Mouse (Mus musculus) stomach, postnatal 0 days (tissue): Measurements from ENCODE around the gene Rhoq. TPM values are rescaled to one million over a fixed set of nuclear protein-coding genes. Genes with fewer than 3 reads are reported as not detected.

ENCODE experiments used
- ATAC-seq: fragments of 200-750 bp; cut with Nextera tagmentation; 2 replicates; pipeline ENCODE4 v1.8.0; 2017; ENCODE audit not compliant: low FRiP score, low TSS enrichment
- DNase-seq: peaks from one replicate; pipeline ENCODE4 v3.0.0-alpha.2; 2016; ENCODE audit warnings: low spot score
- H3K27ac ChIP-seq: fragments of 300-500 bp; sonication (generic); replicated peaks from 2 replicates; pipeline ENCODE4 v1.5.1; 2014; ENCODE audit warnings: mild to moderate bottlenecking, control low read depth
- H3K27me3 ChIP-seq: fragments of 300-500 bp; sonication (generic); 2 replicates; pipeline ENCODE4 v1.6.1; 2014; ENCODE audit warnings: low read length; ENCODE audit not compliant: control insufficient read depth, insufficient read depth
- H3K36me3 ChIP-seq: fragments of 300-500 bp; sonication (generic); 2 replicates; pipeline ENCODE4 v1.6.1; 2014; ENCODE audit warnings: low read length, mixed read lengths; ENCODE audit not compliant: control insufficient read depth, insufficient read depth
- H3K4me1 ChIP-seq: fragments of 300-500 bp; sonication (generic); replicated peaks from 2 replicates; pipeline ENCODE4 v1.6.1; 2014; ENCODE audit warnings: antibody characterized with exemption; ENCODE audit not compliant: control insufficient read depth, insufficient read depth
- H3K4me2 ChIP-seq: fragments of 300-500 bp; sonication (generic); replicated peaks from 2 replicates; pipeline ENCODE4 v1.6.1; 2014; ENCODE audit warnings: low read depth, mild to moderate bottlenecking, control low read depth, moderate library complexity
- H3K4me3 ChIP-seq: fragments of 300-500 bp; sonication (generic); 2 replicates; pipeline ENCODE4 v1.5.1; 2014; ENCODE audit warnings: low read depth, low read length, control low read depth
- H3K9ac ChIP-seq: fragments of 300-500 bp; sonication (generic); 2 replicates; pipeline ENCODE4 v1.6.1; 2014; ENCODE audit warnings: mild to moderate bottlenecking, low read length, control low read depth, mixed read lengths
- H3K9me3 ChIP-seq: fragments of 300-500 bp; sonication (generic); 2 replicates; pipeline ENCODE4 v1.6.1; 2016; ENCODE audit warnings: low read length; ENCODE audit not compliant: control insufficient read depth
- CTCF ChIP-seq: IDR thresholded peaks from 2 replicates; pipeline ENCODE4 v1.5.1; 2016; ENCODE audit warnings: antibody characterized with exemption, low read depth, mild to moderate bottlenecking, moderate library complexity
- EP300 ChIP-seq: optimal IDR thresholded peaks from 2 replicates; pipeline ENCODE3; 2016; ENCODE audit warnings: antibody characterized with exemption
- WGBS: fragments of 180-500 bp; shearing (Covaris S2); extraction: QIAGEN DNeasy Blood & Tissue Kit; methylation state at CpG from one replicate; pipeline ENCODE4 v1.1.7; 2014; 5-methylcytosine and 5-hydroxymethylcytosine counted together
- polyA plus RNA-seq: library from polyadenylated mRNA; unstranded; fragments of >200 nt; fragmentation: Nextera tagmentation; extraction: Ambion mirVana; gene quantifications from 2 replicates; pipeline ENCODE4 v1.2.1, GENCODE M21; 2015

Gene Rhoq
- polyA plus RNA-seq, 1 experiment from 2014 or later = 6.2 TPM

DNA sequence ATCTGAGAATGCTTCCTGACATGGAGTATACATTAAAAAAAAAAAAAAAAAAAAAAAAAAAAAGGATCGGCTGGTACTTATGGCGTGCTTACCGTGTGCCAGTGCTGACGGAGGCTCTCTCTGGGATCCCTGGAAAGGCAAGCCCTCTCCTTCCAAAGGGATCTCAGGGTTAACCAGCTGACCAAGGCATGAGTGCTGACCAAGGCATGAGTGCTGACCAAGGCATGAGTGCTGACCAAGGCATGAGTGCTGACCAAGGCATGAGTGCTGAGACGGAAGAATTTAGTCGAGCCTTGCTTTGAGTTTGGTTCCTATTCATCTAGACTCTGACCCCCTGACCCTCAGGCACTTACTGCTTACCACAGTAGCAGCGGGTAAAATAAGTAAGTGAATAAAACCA lies 24.2 kb upstream of the Rhoq start:
- H3K9me3 ChIP-seq = no peaks in the 10 kb centered on the region
- H3K27me3 ChIP-seq = no peaks in the 10 kb centered on the region
- DNase-seq (no peak), ATAC-seq (no peak)
- H3K4me1 ChIP-seq = no peaks in the 10 kb centered on the region; the same call in 1 of the 2 replicates
- H3K4me3 ChIP-seq = no peak overlapping the region
- H3K27ac ChIP-seq = no peak overlapping the region
- H3K9ac ChIP-seq = no peak overlapping the region
- TF ChIP-seq CTCF (no peak), EP300 (no peak)
- H3K36me3 ChIP-seq = no peaks in the 10 kb centered on the region
- H3K4me2 ChIP-seq = no peak overlapping the region
- 71% methylated on average over 7 of the region's 7 CpGs for WGBS

DNA sequence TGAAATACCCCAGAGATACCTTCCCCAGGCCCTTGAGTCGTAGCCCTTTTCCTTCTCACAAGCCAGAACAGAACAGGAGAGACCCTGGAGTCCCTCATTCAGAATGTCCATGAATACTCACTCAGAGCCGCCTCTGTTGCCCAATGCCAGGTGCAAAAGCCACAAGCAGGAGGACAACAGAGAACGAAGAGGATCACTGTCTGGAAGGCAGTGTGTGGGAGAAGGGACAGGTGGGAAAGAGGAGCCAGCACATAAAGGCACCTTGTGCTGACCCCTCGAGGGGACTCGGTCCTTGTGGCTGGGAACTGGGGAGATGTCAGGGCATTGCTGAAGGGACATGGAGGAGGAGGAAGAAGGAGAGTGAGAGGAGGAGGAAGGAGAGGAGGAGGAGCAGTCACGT lies 20.8 kb upstream of the Rhoq start:
- ATAC-seq (no peak), DNase-seq (no peak)
- Histone ChIP-seq H3K27ac (no peak overlapping the region), H3K9ac (no peak overlapping the region), H3K4me2 (no peak overlapping the region), H3K4me3 (no peak overlapping the region), H3K27me3 (no peaks in the 10 kb centered on the region), H3K4me1 (no peaks in the 10 kb centered on the region; the same call in 1 of the 2 replicates), H3K9me3 (no peaks in the 10 kb centered on the region), H3K36me3 (no peaks in the 10 kb centered on the region)
- WGBS = 59% methylated on average over 6 of the region's 6 CpGs
- no peak for TF ChIP-seq EP300
- no peak for TF ChIP-seq CTCF

DNA sequence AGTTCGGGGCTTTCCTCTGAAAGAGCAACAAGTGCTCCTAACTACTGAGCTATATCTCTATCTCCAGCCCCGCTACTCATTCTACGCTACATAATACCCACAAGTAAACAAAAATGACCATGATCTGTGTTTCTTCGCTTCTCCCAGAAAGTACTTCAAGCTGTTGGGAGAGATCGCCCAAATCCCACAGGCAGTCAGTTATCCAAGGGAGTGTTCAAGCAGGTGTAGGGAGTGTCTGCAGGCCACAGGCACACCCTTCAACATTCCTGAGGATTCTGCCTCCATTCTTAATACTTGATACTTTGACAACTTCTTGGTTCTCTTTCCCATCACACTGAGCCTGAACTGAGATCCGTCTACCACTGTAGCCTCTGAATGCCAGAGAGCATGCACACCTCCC lies 19.7 kb upstream of the Rhoq start:
- ATAC-seq = no peak
- TF ChIP-seq CTCF (no peak), EP300 (no peak)
- Histone ChIP-seq H3K9me3 (no peaks in the 10 kb centered on the region), H3K36me3 (no peaks in the 10 kb centered on the region), H3K27me3 (no peaks in the 10 kb centered on the region), H3K27ac (no peak overlapping the region), H3K4me2 (no peak overlapping the region), H3K4me1 (no peaks in the 10 kb centered on the region; the same call in 1 of the 2 replicates), H3K4me3 (no peak overlapping the region), H3K9ac (no peak overlapping the region)
- 63% methylated on average over 6 of the region's 6 CpGs for WGBS
- DNase-seq = no peak

DNA sequence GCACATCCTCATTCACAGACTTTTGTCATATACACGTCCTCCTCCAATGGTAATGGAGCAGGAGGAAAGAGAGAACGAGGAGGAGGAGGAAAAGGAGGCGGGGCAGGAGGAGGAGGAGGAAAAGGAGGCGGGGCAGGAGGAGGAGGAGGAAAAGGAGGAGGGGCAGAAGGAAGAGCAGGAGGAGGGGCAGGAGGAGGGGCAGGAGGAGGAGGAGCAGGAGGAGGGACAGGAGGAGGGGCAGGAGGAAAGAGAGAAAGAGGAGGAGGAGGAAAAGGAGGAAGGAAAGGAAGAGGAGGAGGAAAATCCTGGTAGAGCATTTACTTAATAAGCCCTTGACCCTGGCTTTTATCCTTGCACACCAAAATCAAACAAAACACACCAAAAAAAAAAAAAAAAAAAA lies 16.8 kb upstream of the Rhoq start:
- Histone ChIP-seq H3K9me3 (no peaks in the 10 kb centered on the region), H3K36me3 (no peaks in the 10 kb centered on the region), H3K27ac (no peak overlapping the region), H3K4me1 (no peaks in the 10 kb centered on the region), H3K9ac (no peak overlapping the region), H3K27me3 (no peaks in the 10 kb centered on the region), H3K4me2 (no peak overlapping the region), H3K4me3 (no peak overlapping the region)
- ATAC-seq (no peak), DNase-seq (no peak)
- no peak for TF ChIP-seq CTCF
- TF ChIP-seq EP300 = no peak
- WGBS = 35% methylated on average over 3 of the region's 4 CpGs

DNA sequence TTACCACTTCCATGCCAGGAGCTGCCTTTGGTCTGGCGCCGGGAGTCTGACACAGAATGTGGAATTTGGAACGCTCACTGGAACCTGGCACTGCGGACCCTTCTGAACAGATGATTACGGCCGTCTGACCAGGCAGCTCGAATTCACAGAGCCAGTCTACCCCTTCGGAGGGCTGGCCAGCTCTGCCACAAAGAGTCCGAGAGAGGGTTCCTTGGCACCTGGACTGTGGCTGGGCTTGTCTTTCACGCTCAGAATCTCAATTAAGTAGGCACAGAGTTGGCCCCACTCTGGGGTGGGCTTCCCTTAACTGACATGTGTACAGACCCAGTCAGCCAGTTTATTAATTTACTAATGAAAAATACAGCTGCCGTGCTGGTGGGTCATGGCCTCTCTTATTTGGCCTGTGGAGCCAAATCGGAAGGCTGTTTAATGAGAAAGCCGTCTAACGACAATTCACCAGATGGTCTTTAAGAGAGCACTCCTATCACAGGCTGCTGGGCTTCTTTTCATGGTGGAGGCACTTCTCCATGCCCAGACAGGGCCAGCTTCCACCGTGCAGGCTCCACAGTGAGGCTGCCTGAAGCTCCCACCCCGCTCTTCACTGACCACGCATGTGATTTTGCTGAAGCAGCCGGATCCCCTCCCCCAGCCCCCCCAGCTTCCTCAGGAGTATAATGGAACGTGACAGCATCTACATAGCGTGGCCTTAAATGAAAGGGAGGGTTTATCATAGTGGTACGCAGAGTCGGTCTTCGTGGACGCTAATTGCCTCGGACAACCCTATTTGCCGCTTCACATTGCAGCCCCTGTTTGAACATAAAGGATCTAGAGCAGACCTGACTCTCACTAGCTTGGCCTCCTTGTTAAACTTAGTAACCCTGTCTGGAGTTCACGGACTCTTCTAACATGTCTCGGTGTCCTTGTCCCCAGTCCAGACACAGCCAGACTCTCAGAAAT lies 14.8 kb upstream of the Rhoq start, which contains the start of gene Atp6v1e2:
Gene Atp6v1e2 (minus strand): TSS at position 58 of the 957 bp plus-strand sequence.
- H3K36me3 ChIP-seq = no peaks in the 10 kb centered on the region
- H3K4me1 ChIP-seq = no peaks in the 10 kb centered on the region
- H3K27ac ChIP-seq = no peak within 1 kb of the TSS
- TF ChIP-seq CTCF = no peak
- no peak for TF ChIP-seq EP300
- DNase-seq = no peak
- H3K9ac ChIP-seq = no peak within 1 kb of the TSS
- no peaks in the 10 kb centered on the region for H3K27me3 ChIP-seq
- WGBS = 79% methylated on average over 28 of the region's 28 CpGs
- no peaks in the 10 kb centered on the region for H3K9me3 ChIP-seq
- H3K4me2 ChIP-seq = no peak within 1 kb of the TSS
- no peak for ATAC-seq
- H3K4me3 ChIP-seq = no peak within 1 kb of the TSS

DNA sequence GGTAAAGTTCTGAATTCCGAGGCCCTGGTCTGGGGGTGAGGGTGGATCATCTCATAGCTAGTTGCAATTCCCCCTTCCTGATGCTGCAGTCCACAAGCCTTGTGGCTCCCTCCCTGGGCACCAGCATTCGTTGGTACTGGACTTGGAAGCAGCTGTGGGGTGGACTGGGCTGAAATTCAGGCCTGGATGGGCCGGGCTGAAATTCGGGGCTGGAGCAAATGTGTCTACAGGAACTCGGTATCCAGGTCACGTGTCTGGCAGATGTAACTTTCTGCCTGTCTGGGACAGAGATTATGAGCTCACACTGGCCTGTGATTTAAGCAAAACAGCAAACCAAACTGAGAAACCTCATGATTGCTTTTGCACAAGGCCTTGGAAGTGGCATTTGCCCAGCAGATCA lies 14.1 kb upstream of the Rhoq start:
- TF ChIP-seq EP300 = no peak
- TF ChIP-seq CTCF = no peak

More for the DNA sequence above, 14.1 kb upstream of the Rhoq start:
- Histone ChIP-seq H3K9me3 (no peaks in the 10 kb centered on the region), H3K27ac (no peak overlapping the region), H3K9ac (no peak overlapping the region), H3K36me3 (no peaks in the 10 kb centered on the region), H3K4me2 (no peak overlapping the region), H3K4me1 (no peaks in the 10 kb centered on the region), H3K27me3 (no peaks in the 10 kb centered on the region), H3K4me3 (no peak overlapping the region)
- ATAC-seq = no peak
- 56% methylated on average over 6 of the region's 6 CpGs for WGBS
- no peak for DNase-seq
